Mouse (Mus musculus) embryonic facial prominence, embryonic 10.5 days (tissue): ENCODE data around the gene Hes1. TPM values are rescaled to one million over a fixed set of nuclear protein-coding genes. Genes with fewer than 3 reads are reported as not detected.

Experiments used
- DNase-seq: peaks from one replicate; pipeline ENCODE4 v3.0.0-alpha.2; 2017; ENCODE audit warnings: low spot score
- H3K27ac ChIP-seq: fragments of 300-500 bp; sonication (generic); replicated peaks from 2 replicates; pipeline ENCODE4 v1.5.1; 2016; ENCODE audit warnings: mild to moderate bottlenecking
- H3K27me3 ChIP-seq: fragments of 300-500 bp; sonication (generic); replicated peaks from 2 replicates; pipeline ENCODE4 v1.6.1; 2016; ENCODE audit warnings: low read depth, mild to moderate bottlenecking; ENCODE audit not compliant: poor library complexity, severe bottlenecking
- H3K36me3 ChIP-seq: fragments of 300-500 bp; sonication (generic); replicated peaks from 2 replicates; pipeline ENCODE4 v1.6.1; 2016; ENCODE audit warnings: mild to moderate bottlenecking, moderate library complexity
- H3K4me1 ChIP-seq: fragments of 300-500 bp; sonication (generic); 2 replicates; pipeline ENCODE4 v1.6.1; 2016
- H3K4me3 ChIP-seq: fragments of 300-500 bp; sonication (generic); 2 replicates; pipeline ENCODE4 v1.5.1; 2016; ENCODE audit warnings: mild to moderate bottlenecking, moderate library complexity
- H3K9me3 ChIP-seq: fragments of 300-500 bp; sonication (generic); 2 replicates; pipeline ENCODE4 v1.6.1; 2016; ENCODE audit warnings: mild to moderate bottlenecking
- WGBS: fragments of 180-500 bp; shearing (Covaris S2); methylation state at CpG from one replicate; pipeline ENCODE4 v1.1.7; 2016; 5-methylcytosine and 5-hydroxymethylcytosine counted together
- polyA plus RNA-seq: library from polyadenylated mRNA; unstranded; fragments of >200 nt; fragmentation: Nextera tagmentation; extraction: Ambion mirVana; gene quantifications from 2 replicates; pipeline ENCODE4 v1.2.1, GENCODE M21; 2016

Hes1 gene
- 43.3 and 47.2 TPM in 2 replicates for polyA plus RNA-seq

- H3K27ac ChIP-seq: peak within 1 kb of the TSS; percentile 99
- H3K27me3 ChIP-seq: peaks cover 37% of the 10 kb centered on the region
- H3K9me3 ChIP-seq: no peaks in the 10 kb centered on the region
- H3K4me1 ChIP-seq: peaks cover 85% of the 10 kb centered on the region
- under 1% methylated on average over 57 of the region's 57 CpGs for WGBS
- H3K36me3 ChIP-seq: peaks cover 7% of the 10 kb centered on the region; the same call in 1 of the 2 replicates
- peak; percentile 97 for DNase-seq
- peak within 1 kb of the TSS; percentile 67 for H3K4me3 ChIP-seq
Measured at GRCm38 (mm10) chr16:30063984-30064453, at the start of gene Hes1. Hes1 (plus strand) TSS chr16:30064384.

DNA sequence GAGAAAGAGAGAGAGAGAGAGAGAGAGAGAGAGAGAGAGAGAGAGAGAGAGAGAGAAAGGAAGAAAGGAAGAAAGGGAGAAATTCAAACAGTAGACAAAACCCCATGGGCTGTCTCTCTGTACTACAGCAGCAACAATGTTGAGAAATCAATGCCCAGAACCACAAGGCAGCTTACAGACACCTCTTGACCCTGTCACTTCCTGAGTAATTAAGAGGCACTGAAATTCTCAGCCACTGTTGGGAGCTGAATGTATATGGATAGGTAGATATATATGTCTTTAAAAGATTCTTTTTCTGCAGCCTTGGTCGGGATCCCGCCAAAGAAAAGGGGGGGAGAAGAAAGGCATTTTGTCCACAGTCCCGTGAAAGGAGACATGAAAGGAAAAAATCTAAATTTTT, 48.1 kb upstream of the Hes1 start:
- Histone ChIP-seq H3K4me1 (peaks cover 57% of the 10 kb centered on the region), H3K27ac (peak overlapping the region; percentile 40; the same call in 1 of the 2 replicates), H3K4me3 (no peak overlapping the region), H3K9me3 (no peaks in the 10 kb centered on the region), H3K36me3 (no peaks in the 10 kb centered on the region), H3K27me3 (peaks cover 34% of the 10 kb centered on the region)
- WGBS: 49% methylated on average over 3 of the region's 3 CpGs
- DNase-seq: no peak

- WGBS: 9% methylated on average over 13 of the region's 13 CpGs
- peak; percentile 86 for DNase-seq
- peak overlapping the region; percentile 37 for H3K4me3 ChIP-seq
- H3K36me3 ChIP-seq: no peaks in the 10 kb centered on the region
- peaks cover 52% of the 10 kb centered on the region for H3K27me3 ChIP-seq
- H3K9me3 ChIP-seq: no peaks in the 10 kb centered on the region
- H3K4me1 ChIP-seq: peaks cover 84% of the 10 kb centered on the region
- peak overlapping the region; percentile 84 for H3K27ac ChIP-seq
Measured at GRCm38 (mm10) chr16:30020124-30020523, 44.1 kb upstream of the Hes1 start.

DNA sequence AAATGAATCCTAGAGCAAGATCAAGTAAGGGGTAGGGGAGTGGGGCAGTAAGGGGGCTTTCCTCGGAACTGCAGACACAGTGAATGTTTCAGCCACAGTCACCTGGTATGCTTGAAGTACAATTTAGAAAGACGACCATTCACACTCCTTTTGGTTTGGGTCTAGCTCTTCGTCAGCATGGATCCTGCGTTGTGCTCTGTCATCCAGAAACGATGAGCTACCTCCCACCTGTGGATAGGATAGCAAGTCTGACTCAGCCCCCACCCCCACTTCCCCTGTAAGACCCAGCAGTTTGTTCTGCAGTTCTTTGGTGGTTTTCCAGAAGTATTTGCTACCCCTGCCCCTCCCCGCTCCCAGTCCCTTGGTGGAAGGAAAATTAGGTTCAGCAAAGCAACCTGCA, 41.8 kb upstream of the Hes1 start:
- Histone ChIP-seq H3K4me3 (no peak overlapping the region), H3K27me3 (peaks cover 67% of the 10 kb centered on the region), H3K36me3 (no peaks in the 10 kb centered on the region), H3K9me3 (no peaks in the 10 kb centered on the region), H3K27ac (peak overlapping the region; percentile 59; the same call in 1 of the 2 replicates), H3K4me1 (peaks cover 67% of the 10 kb centered on the region)
- DNase-seq: no peak
- WGBS: 60% methylated on average over 6 of the region's 6 CpGs

DNA sequence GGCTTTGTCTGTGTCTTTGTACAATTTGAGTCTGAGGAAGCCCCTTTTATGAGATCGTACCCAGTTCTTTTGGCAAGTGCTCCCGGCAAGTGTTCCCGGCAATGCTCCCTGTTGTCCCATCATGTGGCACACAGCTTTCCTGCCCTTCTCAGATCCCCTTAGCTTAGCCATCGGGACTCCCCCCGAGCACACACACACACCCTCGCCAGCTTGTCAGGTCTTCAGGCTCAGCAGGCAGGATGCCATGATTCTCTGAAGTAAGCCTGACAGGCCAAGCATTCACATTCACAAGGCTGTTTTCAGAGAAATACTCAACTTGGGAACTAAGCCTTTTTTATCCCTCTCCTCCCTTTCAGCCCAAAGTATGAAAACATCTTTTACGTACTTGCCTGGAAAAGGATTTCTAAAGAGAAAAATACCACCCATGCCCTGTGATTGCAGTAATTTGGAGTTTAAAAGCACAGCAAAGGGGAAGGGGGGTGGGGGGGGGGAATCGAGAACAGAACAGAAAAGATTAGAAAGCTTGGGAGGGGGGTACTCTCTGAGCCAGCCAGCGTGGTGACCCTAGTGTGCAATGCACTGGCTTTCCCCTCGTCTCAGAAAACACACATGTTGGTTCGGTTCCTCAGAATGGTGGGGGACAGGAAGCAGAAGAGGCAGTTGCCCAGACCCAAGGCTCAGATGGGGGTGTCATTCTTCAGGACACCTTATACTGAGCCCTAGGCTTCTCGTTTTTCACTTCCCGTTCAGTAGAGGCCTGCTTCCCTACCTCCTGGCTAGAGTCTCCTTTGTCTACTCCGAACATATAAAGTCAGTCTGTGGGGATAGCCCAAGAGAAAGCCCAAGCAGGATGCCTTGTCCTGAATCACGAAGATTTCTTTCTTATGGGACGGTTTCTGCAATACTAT, 41.0 kb upstream of the Hes1 start:
- Histone ChIP-seq H3K36me3 (no peaks in the 10 kb centered on the region), H3K27me3 (peaks cover 63% of the 10 kb centered on the region), H3K9me3 (no peaks in the 10 kb centered on the region), H3K27ac (peak overlapping the region; percentile 59; the same call in 1 of the 2 replicates), H3K4me3 (no peak overlapping the region), H3K4me1 (peaks cover 69% of the 10 kb centered on the region)
- 56% methylated on average over 16 of the region's 16 CpGs for WGBS
- no peak for DNase-seq

GRCm38 (mm10) chr16:30024681-30025262, 39.4 kb upstream of the Hes1 start:
- 68% methylated on average over 9 of the region's 9 CpGs for WGBS
- H3K36me3 ChIP-seq: no peaks in the 10 kb centered on the region
- H3K4me3 ChIP-seq: no peak overlapping the region
- DNase-seq: no peak
- peaks cover 68% of the 10 kb centered on the region for H3K4me1 ChIP-seq
- no peaks in the 10 kb centered on the region for H3K9me3 ChIP-seq
- no peak overlapping the region for H3K27ac ChIP-seq
- H3K27me3 ChIP-seq: peaks cover 55% of the 10 kb centered on the region

DNA sequence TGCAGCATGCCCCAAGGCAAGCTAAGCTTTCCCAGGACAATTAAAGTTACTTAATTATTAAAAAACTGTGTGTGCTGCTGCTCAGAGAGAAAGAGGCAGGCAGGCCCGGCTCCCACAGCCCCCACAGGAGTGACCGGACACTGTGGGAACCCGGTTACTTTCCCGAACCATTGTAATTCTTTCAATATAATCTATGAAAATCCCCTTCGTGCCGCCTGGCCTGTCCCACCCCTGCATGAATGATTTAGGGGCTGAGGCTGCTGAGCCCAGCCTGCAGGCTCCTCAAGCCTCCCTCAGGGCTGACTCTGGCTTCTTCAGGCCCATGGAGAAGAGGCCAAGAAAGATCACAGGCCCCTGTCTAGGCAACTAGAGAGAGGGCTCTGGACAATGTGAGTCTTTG, 36.0 kb upstream of the Hes1 start:
- Histone ChIP-seq H3K27me3 (peaks cover 43% of the 10 kb centered on the region), H3K4me3 (no peak overlapping the region), H3K36me3 (no peaks in the 10 kb centered on the region), H3K9me3 (no peaks in the 10 kb centered on the region), H3K4me1 (peaks cover 53% of the 10 kb centered on the region), H3K27ac (peak overlapping the region; percentile 59; the same call in 1 of the 2 replicates)
- DNase-seq: no peak
- 40% methylated on average over 6 of the region's 6 CpGs for whole genome bisulfite sequencing

DNA sequence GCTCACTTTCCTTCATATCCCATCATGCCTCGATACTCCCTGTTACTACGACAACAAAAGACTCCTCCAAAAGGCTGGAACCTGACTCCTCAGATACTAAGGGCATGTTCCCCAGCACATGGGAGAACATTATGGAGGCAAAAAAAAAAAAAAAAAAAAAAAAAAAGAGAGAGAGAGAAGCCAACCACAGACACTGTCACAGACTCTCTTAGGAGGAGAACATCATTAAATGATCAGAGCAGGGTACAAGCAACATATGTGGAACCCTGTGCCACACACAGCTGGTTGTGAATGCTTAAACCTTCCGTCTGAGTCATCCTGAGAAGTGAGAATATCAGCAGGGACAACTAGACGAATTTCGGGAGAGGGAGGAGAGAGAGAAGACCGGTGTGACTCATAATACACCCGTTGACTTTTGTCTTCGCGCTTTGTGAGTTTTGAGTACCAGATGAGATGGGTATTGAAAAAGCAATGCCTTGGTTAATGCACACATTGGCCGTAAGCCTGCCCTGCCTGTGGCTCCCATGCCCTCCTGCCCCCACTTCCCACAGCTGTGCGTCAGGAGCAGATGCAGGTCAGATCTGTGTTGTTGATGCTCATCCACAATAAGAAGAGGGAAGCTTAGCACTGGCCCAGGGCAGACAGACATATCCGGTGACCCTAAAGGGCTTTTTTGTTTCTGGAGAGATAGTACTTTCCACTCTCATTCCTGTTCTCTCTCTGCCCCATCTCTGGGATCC, 34.8 kb upstream of the Hes1 start:
- H3K4me1 ChIP-seq: peaks cover 54% of the 10 kb centered on the region
- WGBS: 64% methylated on average over 12 of the region's 12 CpGs
- H3K27me3 ChIP-seq: peaks cover 47% of the 10 kb centered on the region
- no peak for DNase-seq
- H3K4me3 ChIP-seq: no peak overlapping the region
- no peak overlapping the region for H3K27ac ChIP-seq
- no peaks in the 10 kb centered on the region for H3K36me3 ChIP-seq
- H3K9me3 ChIP-seq: no peaks in the 10 kb centered on the region

DNA sequence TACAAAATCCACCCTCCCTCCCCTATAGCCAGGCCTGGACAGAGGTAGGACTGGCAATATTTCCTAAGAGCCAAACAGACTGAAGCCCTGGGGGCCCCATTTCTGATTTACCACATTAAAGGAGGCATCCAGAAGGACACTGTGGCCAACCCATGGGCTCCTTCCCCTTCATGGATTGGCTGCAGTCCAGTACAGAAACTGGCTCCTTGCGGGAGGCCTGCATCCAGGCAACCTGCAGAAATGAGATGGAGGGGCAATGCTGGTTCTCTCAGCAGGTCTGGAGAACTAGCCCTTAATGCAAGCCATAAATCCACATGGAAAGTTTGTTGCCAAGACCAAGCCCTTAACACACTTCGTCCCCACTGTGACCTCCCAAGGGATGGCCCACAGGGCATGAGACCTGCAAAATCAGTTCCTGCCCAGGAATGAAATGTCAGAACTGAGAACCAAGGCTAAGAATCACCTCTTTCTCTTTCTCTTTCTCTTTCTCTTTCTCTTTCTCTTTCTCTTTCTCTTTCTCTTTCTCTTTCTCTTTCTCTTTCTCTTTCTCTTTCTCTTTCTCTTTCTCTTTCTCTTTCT, 31.8 kb upstream of the Hes1 start:
- Histone ChIP-seq H3K9me3 (no peaks in the 10 kb centered on the region), H3K36me3 (no peaks in the 10 kb centered on the region), H3K27ac (no peak overlapping the region), H3K27me3 (peaks cover 52% of the 10 kb centered on the region), H3K4me1 (peaks cover 59% of the 10 kb centered on the region), H3K4me3 (no peak overlapping the region)
- 76% methylated on average over 2 of the region's 2 CpGs for WGBS
- no peak for DNase-seq

DNA sequence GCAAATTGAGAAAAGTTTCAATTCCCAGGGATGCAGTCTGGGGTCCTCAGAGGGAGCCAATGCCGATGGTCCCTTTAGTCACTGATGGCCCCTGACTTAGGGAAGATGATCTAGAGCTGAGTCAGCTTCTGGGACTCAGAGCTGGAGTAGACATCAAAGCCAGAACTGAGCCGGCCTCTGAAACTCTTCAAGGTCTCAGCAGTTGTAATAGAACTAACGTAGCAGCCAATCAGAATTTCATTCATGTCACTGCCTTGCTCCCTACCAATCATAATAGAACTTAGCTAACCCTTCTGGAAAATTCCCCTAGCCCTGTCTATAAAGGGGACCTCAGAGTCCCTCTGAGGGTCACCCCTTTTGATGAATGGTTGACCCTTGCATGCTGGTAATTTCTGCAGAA, 30.8 kb upstream of the Hes1 start:
- Histone ChIP-seq H3K36me3 (no peaks in the 10 kb centered on the region), H3K9me3 (no peaks in the 10 kb centered on the region), H3K27ac (no peak overlapping the region; the same call in 1 of the 2 replicates), H3K4me1 (peaks cover 61% of the 10 kb centered on the region), H3K4me3 (no peak overlapping the region), H3K27me3 (peaks cover 62% of the 10 kb centered on the region)
- DNase-seq: no peak
- 75% methylated on average over 3 of the region's 3 CpGs for WGBS

DNA sequence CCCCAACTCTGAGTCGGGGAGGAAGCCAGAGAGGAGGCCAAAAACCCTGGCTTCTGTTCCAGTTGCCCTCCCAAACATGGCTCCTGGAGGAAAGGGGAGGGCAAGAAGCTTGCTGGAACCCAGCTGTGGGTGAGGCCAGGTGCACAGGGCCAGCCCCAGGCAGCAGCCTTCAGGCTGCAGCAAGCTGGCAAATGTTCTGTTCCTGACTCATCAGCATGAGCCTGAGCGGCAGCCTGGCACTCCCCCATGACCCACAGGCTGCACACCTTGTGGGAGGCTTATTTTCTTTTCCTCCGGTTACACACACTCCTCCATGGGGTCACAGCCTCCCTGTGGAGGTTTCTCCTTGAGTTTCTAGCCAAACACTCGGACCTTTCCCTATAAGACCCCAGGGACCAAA, 30.2 kb upstream of the Hes1 start:
- H3K4me1 ChIP-seq: peaks cover 62% of the 10 kb centered on the region
- H3K36me3 ChIP-seq: no peaks in the 10 kb centered on the region
- H3K27me3 ChIP-seq: peaks cover 68% of the 10 kb centered on the region
- H3K9me3 ChIP-seq: no peaks in the 10 kb centered on the region
- H3K27ac ChIP-seq: peak overlapping the region; percentile 59
- WGBS: 34% methylated on average over 4 of the region's 4 CpGs
- H3K4me3 ChIP-seq: no peak overlapping the region
- peak; percentile 37 for DNase-seq

- no peaks in the 10 kb centered on the region for H3K36me3 ChIP-seq
- WGBS: 38% methylated on average over 6 of the region's 6 CpGs
- H3K27me3 ChIP-seq: peaks cover 74% of the 10 kb centered on the region
Measured at GRCm38 (mm10) chr16:30034521-30034920, 29.7 kb upstream of the Hes1 start.

More at GRCm38 (mm10) chr16:30034521-30034920, 29.7 kb upstream of the Hes1 start:
- DNase-seq: peak; percentile 27
- Histone ChIP-seq H3K27ac (0 out of 2 replicates have a peak overlapping the region, but pooled peaks have one; percentile 59), H3K4me3 (no peak overlapping the region), H3K9me3 (no peaks in the 10 kb centered on the region), H3K4me1 (peaks cover 62% of the 10 kb centered on the region)
